Mouse (Mus musculus): ENCODE measurements around the gene Cd82. TPM values are rescaled to one million over a fixed set of nuclear protein-coding genes. Genes with fewer than 3 reads are reported as not detected.
A peak's percentile ranks its signal among the peaks of the same experiment; 100 is the strongest.

Gene Cd82
- total and polyA plus RNA-seq, 3 experiments, result 177 to 294 (median 215) TPM

GRCm38 (mm10) chr2:93453046-93453445 is 9.9 kb downstream of the Cd82 start:
- in situ Hi-C loops (cut with MboI; ENCODE audit: low pct_ligation_motif_present, low pct_unique_long_range_greater_than_20kb, low sequenced_read_pairs), result no loop called here
- Histone ChIP-seq H3K4me2 (ENCODE audit: insufficient read depth, low read depth, poor library complexity, severe bottlenecking) (no peak overlapping the region), H3K4me3 (replicated peaks in 1 of 3; ENCODE audit: low read depth in 2 of 3, low read length in 2 of 3, poor library complexity in 1 of 3) (no peak overlapping the region), H3K79me2 (replicated peaks; ENCODE audit: control insufficient read depth, extremely low read depth, insufficient read depth, poor library complexity, severe bottlenecking) (peaks cover 93% of the 10 kb centered on the region), H3K36me3 (replicated peaks in 1 of 2; ENCODE audit: control insufficient read depth in 1 of 2, insufficient read depth in 1 of 2, low read length in 1 of 2) (peaks cover 63 to 98% of the 10 kb centered on the region in 2 experiments), H3K9ac (ENCODE audit: insufficient read depth, low read depth) (no peak overlapping the region), H3K4me1 (ENCODE audit: control insufficient read depth in 1 of 2, insufficient read depth in 2 of 2) (peaks cover 45 to 100% of the 10 kb centered on the region in 2 experiments), H3K9me3 (replicated peaks; ENCODE audit: low read length) (no peaks in the 10 kb centered on the region), H3K27ac (ENCODE audit: insufficient read depth, low read depth) (no peak overlapping the region), H3K27me3 (replicated peaks) (no peaks in the 10 kb centered on the region)
- TF ChIP-seq JUND (conservative IDR thresholded peaks at IDR 0.05; ENCODE audit: low read depth, low read length), result 0 out of 2 replicates have a peak, but pooled peaks have one; percentile 23
- TF ChIP-seq CHD1 (IDR thresholded peaks at IDR 0.05; ENCODE audit: low read depth, low read length), result no peak
- DNase-seq (ENCODE audit: extremely low read depth), result no peak
- dilution Hi-C loops (cut with MboI; ENCODE audit: extremely low pct_ligation_motif_present, extremely low pct_unique_long_range_greater_than_20kb, low sequenced_read_pairs), result no loop called here

- no peak for DNase-seq (ENCODE audit: extremely low read depth)
- dilution Hi-C loops (cut with MboI; ENCODE audit: extremely low pct_ligation_motif_present, extremely low pct_unique_long_range_greater_than_20kb, low sequenced_read_pairs) (no loop called here), in situ Hi-C loops (cut with MboI; ENCODE audit: low pct_ligation_motif_present, low pct_unique_long_range_greater_than_20kb, low sequenced_read_pairs) (no loop called here)
- Histone ChIP-seq H3K27me3 (replicated peaks) (no peaks in the 10 kb centered on the region), H3K9ac (ENCODE audit: insufficient read depth, low read depth) (no peak overlapping the region), H3K36me3 (replicated peaks in 1 of 2; ENCODE audit: control insufficient read depth in 1 of 2, insufficient read depth in 1 of 2, low read length in 1 of 2) (peaks cover 66 to 98% of the 10 kb centered on the region in 2 experiments), H3K4me1 (ENCODE audit: control insufficient read depth in 1 of 2, insufficient read depth in 2 of 2) (peaks cover 44 to 100% of the 10 kb centered on the region in 2 experiments), H3K27ac (ENCODE audit: insufficient read depth, low read depth) (no peak overlapping the region), H3K79me2 (replicated peaks; ENCODE audit: control insufficient read depth, extremely low read depth, insufficient read depth, poor library complexity, severe bottlenecking) (peaks cover 92% of the 10 kb centered on the region), H3K4me2 (ENCODE audit: insufficient read depth, low read depth, poor library complexity, severe bottlenecking) (no peak overlapping the region), H3K9me3 (replicated peaks; ENCODE audit: low read length) (no peaks in the 10 kb centered on the region), H3K4me3 (replicated peaks in 1 of 3; ENCODE audit: low read depth in 2 of 3, low read length in 2 of 3, poor library complexity in 1 of 3) (no peak overlapping the region)
- TF ChIP-seq HCFC1 (IDR thresholded peaks at IDR 0.05; ENCODE audit: low read depth, low read length) (no peak), MAZ (IDR thresholded peaks at IDR 0.05; ENCODE audit: low read depth, low read length) (no peak), RCOR1 (conservative IDR thresholded peaks at IDR 0.05; ENCODE audit: low read depth, low read length) (no peak), SMC3 (IDR thresholded peaks at IDR 0.05; ENCODE audit: low read depth, low read length) (no peak), POLR2AphosphoS2 (IDR thresholded peaks at IDR 0.05; ENCODE audit: low read depth, low read length) (no peak), CTCF (conservative IDR thresholded peaks at IDR 0.05 in 1 of 2, IDR thresholded peaks at IDR 0.05 in 1 of 2; ENCODE audit: low read depth in 2 of 2, low read length in 2 of 2) (no peak), NELFE (IDR thresholded peaks at IDR 0.05; ENCODE audit: low read depth, low read length) (no peak)
Observed at GRCm38 (mm10) chr2:93452506-93452905, 10.4 kb downstream of the Cd82 start.

- no peak for DNase-seq (ENCODE audit: extremely low read depth)
- Histone ChIP-seq H3K36me3 (replicated peaks in 1 of 2; ENCODE audit: control insufficient read depth in 1 of 2, insufficient read depth in 1 of 2, low read length in 1 of 2) (peaks cover 66 to 98% of the 10 kb centered on the region in 2 experiments), H3K27me3 (replicated peaks) (no peaks in the 10 kb centered on the region), H3K4me1 (ENCODE audit: control insufficient read depth in 1 of 2, insufficient read depth in 2 of 2) (peaks cover 46 to 100% of the 10 kb centered on the region in 2 experiments), H3K9me3 (replicated peaks; ENCODE audit: low read length) (no peaks in the 10 kb centered on the region), H3K4me3 (replicated peaks in 1 of 3; ENCODE audit: low read depth in 2 of 3, low read length in 2 of 3, poor library complexity in 1 of 3) (no peak overlapping the region), H3K27ac (ENCODE audit: insufficient read depth, low read depth) (no peak overlapping the region), H3K4me2 (ENCODE audit: insufficient read depth, low read depth, poor library complexity, severe bottlenecking) (no peak overlapping the region), H3K9ac (ENCODE audit: insufficient read depth, low read depth) (no peak overlapping the region), H3K79me2 (replicated peaks; ENCODE audit: control insufficient read depth, extremely low read depth, insufficient read depth, poor library complexity, severe bottlenecking) (peaks cover 88% of the 10 kb centered on the region)
- in situ Hi-C loops (cut with MboI; ENCODE audit: low pct_ligation_motif_present, low pct_unique_long_range_greater_than_20kb, low sequenced_read_pairs), result no loop called here
- TF ChIP-seq SIN3A (IDR thresholded peaks at IDR 0.05; ENCODE audit: low read length), result no peak
- no peak for TF ChIP-seq SMC3 (IDR thresholded peaks at IDR 0.05; ENCODE audit: low read depth, low read length)
- no peak for TF ChIP-seq USF1 (IDR thresholded peaks at IDR 0.05; ENCODE audit: low read depth, low read length)
- TF ChIP-seq POLR2AphosphoS2 (IDR thresholded peaks at IDR 0.05; ENCODE audit: low read depth, low read length), result no peak
- no peak for TF ChIP-seq ZC3H11A (IDR thresholded peaks at IDR 0.05; ENCODE audit: low read depth, low read length)
- TF ChIP-seq CTCF (conservative IDR thresholded peaks at IDR 0.05 in 1 of 2, IDR thresholded peaks at IDR 0.05 in 1 of 2; ENCODE audit: low read depth in 2 of 2, low read length in 2 of 2), result no peak
- no peak for TF ChIP-seq NELFE (IDR thresholded peaks at IDR 0.05; ENCODE audit: low read depth, low read length)
- no peak for TF ChIP-seq POLR2A (IDR thresholded peaks at IDR 0.05; ENCODE audit: low read depth, low read length)
- no peak for TF ChIP-seq GABPA (IDR thresholded peaks at IDR 0.05; ENCODE audit: insufficient replicate concordance, low read depth, low read length)
- no peak for TF ChIP-seq BHLHE40 (IDR thresholded peaks at IDR 0.05; ENCODE audit: low read depth, low read length)
- dilution Hi-C loops (cut with MboI; ENCODE audit: extremely low pct_ligation_motif_present, extremely low pct_unique_long_range_greater_than_20kb, low sequenced_read_pairs), result no loop called here
Observed at GRCm38 (mm10) chr2:93452057-93452456, 10.9 kb downstream of the Cd82 start.
